Mouse (Mus musculus): ENCODE results near the gene Zfp85. TPM values are rescaled to one million over a fixed set of nuclear protein-coding genes. Genes with fewer than 3 reads are reported as not detected.

Zfp85 gene
- total RNA-seq, 1 experiment from 2014 or later, result 7.7 TPM

Other genes starting within 250 kb of the Zfp85 start
- not detected in 2 replicates for gene Gm26965, start 229.1 kb downstream of the Zfp85 start, total RNA-seq (2021)
- 18.0 and 19.8 TPM in 2 replicates for gene Zfp87, start 229.1 kb downstream of the Zfp85 start, total RNA-seq (2021)
- gene Zfp748, start 201.4 kb downstream of the Zfp85 start, total RNA-seq (2021), result 8.6 and 8.9 TPM in 2 replicates
- gene Zfp729b, start 145.5 kb downstream of the Zfp85 start, total RNA-seq (2021), result 8.3 and 9.5 TPM in 2 replicates
- 1.4 TPM in 1 of 2 replicates, not detected in the other for gene Gm49345, start 117.5 kb downstream of the Zfp85 start, total RNA-seq (2021)
- 5.5 and 7.7 TPM in 2 replicates for gene Zfp729a, start 117.4 kb downstream of the Zfp85 start, total RNA-seq (2021)
- gene Zfp738, start 68.2 kb downstream of the Zfp85 start, total RNA-seq (2021), result 11.1 and 15.0 TPM in 2 replicates
- 9.4 and 13.7 TPM in 2 replicates for gene Zfp65, start 26.1 kb downstream of the Zfp85 start, total RNA-seq (2021)
- gene Zfp493, start 24.5 kb upstream of the Zfp85 start, total RNA-seq (2021), result 3.9 and 4.6 TPM in 2 replicates
- gene Zfp273, start 58.5 kb upstream of the Zfp85 start, total RNA-seq (2021), result 6.5 and 7.9 TPM in 2 replicates
- 4.0 and 5.4 TPM in 2 replicates for gene Gm10037, start 75.9 kb upstream of the Zfp85 start, total RNA-seq (2021)
- not detected in 2 replicates for gene BC048507, start 108.1 kb upstream of the Zfp85 start, total RNA-seq (2021)